Mouse (Mus musculus) liver, embryonic 14.5 days (tissue): ENCODE results near the gene Pomp.

ENCODE experiments used
- CTCF ChIP-seq: IDR thresholded peaks from 2 replicates; pipeline ENCODE4 v1.5.1; 2016; ENCODE audit warnings: antibody characterized with exemption, low read depth, control low read depth
- EP300 ChIP-seq: IDR thresholded peaks from 2 replicates; pipeline ENCODE4 v1.6.1; 2016; ENCODE audit warnings: antibody characterized with exemption, low read depth

- TF ChIP-seq CTCF (no peak), EP300 (no peak)
Observed at GRCm38 (mm10) chr5:147898968-147899549, 38.8 kb downstream of the Pomp start.
